Mouse (Mus musculus) fibroblast of lung, adult 2 months (primary cell): ENCODE results near the gene Olfr293.

Experiments used
- DNase-seq: peaks from one replicate; pipeline ENCODE4 v3.0.0-alpha.2; 2011; ENCODE audit warnings: low read depth

The Olfr293 gene

GRCm38 (mm10) chr7:86648761-86649160 lies at the start of gene Olfr293:
TSS of gene Olfr293 (plus strand) at chr7:86649061.
- DNase-seq: no peak

- no peak for DNase-seq
Observed at GRCm38 (mm10) chr7:86616543-86616942, 32.3 kb upstream of the Olfr293 start, which contains the start of gene Olfr294. TSS of gene Olfr294 (minus strand) at chr7:86616643.

- DNase-seq: no peak
Observed at GRCm38 (mm10) chr7:86688030-86688429, 39.2 kb downstream of the Olfr293 start, which contains the start of gene Olfr292. TSS of gene Olfr292 (plus strand) at chr7:86688330.
